Mouse (Mus musculus): Measurements from ENCODE around the gene Fam213b.

Fam213b gene

GRCm38 (mm10) chr4:154898506-154899446, at the start of gene Fam213b:
Fam213b (minus strand) TSS chr4:154899135.
- DNase-seq: peak; percentile 81

- DNase-seq: no peak
These were observed 49.4 kb upstream of the Fam213b start for GRCm38 (mm10) chr4:154948066-154948939.

- peak; percentile 89 for DNase-seq
These were observed 47.4 kb upstream of the Fam213b start for GRCm38 (mm10) chr4:154946319-154946718.

- peak; percentile 91 for DNase-seq
These were observed 45.2 kb upstream of the Fam213b start for GRCm38 (mm10) chr4:154944121-154944590.

GRCm38 (mm10) chr4:154943323-154944039, 44.5 kb upstream of the Fam213b start:
- DNase-seq: no peak

- no peak for DNase-seq
These were observed 43.8 kb upstream of the Fam213b start for GRCm38 (mm10) chr4:154942632-154943322.

- no peak for DNase-seq
These were observed 42.9 kb upstream of the Fam213b start for GRCm38 (mm10) chr4:154941831-154942230.

- DNase-seq: no peak
These were observed 41.2 kb upstream of the Fam213b start for GRCm38 (mm10) chr4:154940156-154940555.

GRCm38 (mm10) chr4:154937746-154938145, 38.8 kb upstream of the Fam213b start:
- no peak for DNase-seq

GRCm38 (mm10) chr4:154936542-154937255, 37.8 kb upstream of the Fam213b start:
- no peak for DNase-seq

GRCm38 (mm10) chr4:154935788-154936187, 36.9 kb upstream of the Fam213b start:
- DNase-seq: no peak

GRCm38 (mm10) chr4:154934800-154935199, 35.9 kb upstream of the Fam213b start:
- no peak for DNase-seq

- no peak for DNase-seq
These were observed 34.5 kb upstream of the Fam213b start for GRCm38 (mm10) chr4:154933306-154933907.

- peak; percentile 40 for DNase-seq
These were observed 30.2 kb upstream of the Fam213b start for GRCm38 (mm10) chr4:154929088-154929660.

- DNase-seq: no peak
These were observed 29.6 kb upstream of the Fam213b start, which contains the start of gene Tnfrsf14 for GRCm38 (mm10) chr4:154928395-154929087. Tnfrsf14 (minus strand) TSS chr4:154928563.

- peak; percentile 49 for DNase-seq
These were observed 29.0 kb upstream of the Fam213b start for GRCm38 (mm10) chr4:154927899-154928337.

GRCm38 (mm10) chr4:154926969-154927898, 28.3 kb upstream of the Fam213b start:
- DNase-seq: no peak

- DNase-seq: no peak
These were observed 26.5 kb upstream of the Fam213b start for GRCm38 (mm10) chr4:154925413-154925812.

- no peak for DNase-seq
These were observed 24.0 kb upstream of the Fam213b start for GRCm38 (mm10) chr4:154922931-154923330.

Measured in kidney, adult 9 months (tissue).